Mouse (Mus musculus) ovary, adult 18-20 months (tissue): ENCODE measurements around the gene Atcay.

Source experiments
- DNase-seq: peaks from one replicate; pipeline ENCODE4 v3.0.0; 2022; ENCODE audit warnings: low spot score, mixed read lengths

The Atcay gene

GRCm38 (mm10) chr10:81230438-81231332 is at the start of gene Atcay:
Gene Atcay (minus strand): TSS chr10:81230833.
- no peak for DNase-seq

- no peak for DNase-seq
These were observed 48.9 kb upstream of the Atcay start for GRCm38 (mm10) chr10:81279496-81279895.

- DNase-seq: no peak
These were observed 47.0 kb upstream of the Atcay start for GRCm38 (mm10) chr10:81277676-81278075.

- no peak for DNase-seq
These were observed 43.2 kb upstream of the Atcay start for GRCm38 (mm10) chr10:81273842-81274241.

- no peak for DNase-seq
These were observed 41.7 kb upstream of the Atcay start for GRCm38 (mm10) chr10:81272356-81272755.

GRCm38 (mm10) chr10:81268643-81269412 is 38.2 kb upstream of the Atcay start:
- DNase-seq: no peak

- peak; percentile 81 for DNase-seq
These were observed 37.4 kb upstream of the Atcay start for GRCm38 (mm10) chr10:81268056-81268455.

- DNase-seq: peak; percentile 92
These were observed 35.8 kb upstream of the Atcay start, which contains the start of the genes Mrpl54 and Apba3 for GRCm38 (mm10) chr10:81266211-81267105. Gene Mrpl54 (minus strand): TSS chr10:81266934. Gene Apba3 (plus strand): TSS chr10:81266960.

- DNase-seq: no peak
These were observed 34.9 kb upstream of the Atcay start for GRCm38 (mm10) chr10:81265540-81265939.

GRCm38 (mm10) chr10:81261025-81261424 is 30.4 kb upstream of the Atcay start:
- no peak for DNase-seq

GRCm38 (mm10) chr10:81259225-81259884 is 28.7 kb upstream of the Atcay start:
- no peak for DNase-seq

- DNase-seq: no peak
These were observed 26.8 kb upstream of the Atcay start for GRCm38 (mm10) chr10:81257158-81258039.

- no peak for DNase-seq
These were observed 24.3 kb upstream of the Atcay start for GRCm38 (mm10) chr10:81254886-81255285.

- no peak for DNase-seq
These were observed 22.1 kb upstream of the Atcay start, which contains the start of gene Matk for GRCm38 (mm10) chr10:81252424-81253419. Gene Matk (plus strand): TSS chr10:81252935.

- DNase-seq: no peak
These were observed 18.8 kb upstream of the Atcay start for GRCm38 (mm10) chr10:81249442-81249841.

GRCm38 (mm10) chr10:81247804-81248203 is 17.2 kb upstream of the Atcay start:
- no peak for DNase-seq

- no peak for DNase-seq
These were observed 14.5 kb upstream of the Atcay start for GRCm38 (mm10) chr10:81245166-81245565.

GRCm38 (mm10) chr10:81244595-81244994 is 14.0 kb upstream of the Atcay start:
- DNase-seq: no peak

- DNase-seq: no peak
These were observed 13.5 kb upstream of the Atcay start for GRCm38 (mm10) chr10:81244146-81244545.
